Mouse (Mus musculus) stomach, embryonic 15.5 days (tissue): ENCODE results near the gene Mapk1. TPM values are rescaled to one million over a fixed set of nuclear protein-coding genes. Genes with fewer than 3 reads are reported as not detected.

Source experiments
- ATAC-seq: fragments of 200-750 bp; cut with Nextera tagmentation; 2 replicates; pipeline ENCODE4 v1.8.0; 2017; ENCODE audit warnings: low read depth, moderate number of reproducible peaks, moderate TSS enrichment; ENCODE audit not compliant: insufficient read depth, low FRiP score
- H3K27ac ChIP-seq: fragments of 300-500 bp; sonication (generic); 2 replicates; pipeline ENCODE4 v1.5.1; 2015; ENCODE audit warnings: mild to moderate bottlenecking, inconsistent platforms
- H3K27me3 ChIP-seq: fragments of 300-500 bp; sonication (generic); replicated peaks from 2 replicates; pipeline ENCODE4 v1.6.1; 2015; ENCODE audit warnings: inconsistent platforms
- H3K36me3 ChIP-seq: fragments of 300-500 bp; sonication (generic); 2 replicates; pipeline ENCODE4 v1.6.1; 2015; ENCODE audit warnings: inconsistent platforms
- H3K4me1 ChIP-seq: fragments of 300-500 bp; sonication (generic); 2 replicates; pipeline ENCODE4 v1.6.1; 2015; ENCODE audit warnings: inconsistent platforms
- H3K4me2 ChIP-seq: fragments of 300-500 bp; sonication (generic); 2 replicates; pipeline ENCODE4 v1.6.1; 2015; ENCODE audit warnings: mild to moderate bottlenecking, inconsistent platforms
- H3K4me3 ChIP-seq: fragments of 300-500 bp; sonication (generic); replicated peaks from 2 replicates; pipeline ENCODE4 v1.5.1; 2015; ENCODE audit warnings: inconsistent platforms
- H3K9ac ChIP-seq: fragments of 300-500 bp; sonication (generic); 2 replicates; pipeline ENCODE4 v1.6.1; 2015; ENCODE audit warnings: inconsistent platforms
- H3K9me3 ChIP-seq: fragments of 300-500 bp; sonication (generic); 2 replicates; pipeline ENCODE4 v1.6.1; 2016; ENCODE audit warnings: inconsistent platforms
- WGBS: fragments of 180-500 bp; shearing (Covaris S2); methylation state at CpG from one replicate; pipeline ENCODE4 v1.1.7; 2015; 5-methylcytosine and 5-hydroxymethylcytosine counted together
- polyA plus RNA-seq: library from polyadenylated mRNA; unstranded; fragments of >200 nt; fragmentation: Nextera tagmentation; extraction: Ambion mirVana; gene quantifications from 2 replicates; pipeline ENCODE4 v1.2.1, GENCODE M21; 2015

The Mapk1 gene
- polyA plus RNA-seq, 1 experiment from 2014 or later = 156 TPM

DNA sequence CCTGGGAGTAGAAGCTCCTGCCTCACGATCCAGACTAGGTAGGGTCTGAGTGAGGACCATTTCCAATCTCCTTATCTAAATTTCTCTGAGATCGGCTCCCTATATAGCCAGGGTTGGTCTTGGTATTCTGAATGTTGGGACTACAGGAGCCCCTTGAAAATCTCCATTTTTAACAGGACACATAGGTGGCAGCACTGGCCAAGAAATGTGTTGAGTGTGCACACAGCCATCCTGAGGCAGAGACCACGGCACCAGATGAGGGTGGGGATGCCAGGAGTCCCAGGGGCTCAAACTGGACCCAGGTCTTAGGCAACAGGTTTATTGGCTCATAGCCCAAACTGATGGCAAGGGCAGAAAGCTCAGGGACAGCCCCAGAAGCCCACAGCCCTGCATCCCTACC lies 105.2 kb downstream of the Mapk1 start:
- H3K9me3 ChIP-seq = no peaks in the 10 kb centered on the region
- no peak overlapping the region for H3K9ac ChIP-seq
- ATAC-seq = no peak
- no peak overlapping the region for H3K4me3 ChIP-seq
- no peak overlapping the region for H3K27ac ChIP-seq
- 72% methylated on average over 3 of the region's 3 CpGs for WGBS
- H3K4me1 ChIP-seq = no peaks in the 10 kb centered on the region
- H3K36me3 ChIP-seq = peaks cover 51% of the 10 kb centered on the region
- no peaks in the 10 kb centered on the region for H3K27me3 ChIP-seq
- no peak overlapping the region for H3K4me2 ChIP-seq

DNA sequence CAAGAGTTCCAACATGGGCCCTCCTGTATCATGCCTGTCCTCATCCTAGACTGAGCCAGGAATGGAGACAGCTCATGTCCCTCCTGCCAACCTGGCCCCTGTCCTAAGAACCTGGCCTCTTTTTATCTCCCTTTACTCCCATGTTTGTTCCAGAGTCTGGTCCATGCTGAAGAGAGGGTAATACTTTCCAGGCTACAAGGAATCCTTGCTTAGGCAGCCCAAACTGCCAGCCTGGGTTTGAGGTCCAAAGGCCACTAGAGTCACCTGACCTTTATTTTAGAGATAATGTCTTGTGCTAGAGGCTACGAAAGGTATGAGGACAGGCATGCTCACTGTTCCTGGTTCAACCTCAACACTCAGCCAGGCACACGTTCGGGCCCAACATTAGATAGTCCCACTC lies 113.8 kb downstream of the Mapk1 start:
- no peak for ATAC-seq
- no peaks in the 10 kb centered on the region for H3K9me3 ChIP-seq
- no peak overlapping the region for H3K4me2 ChIP-seq
- H3K9ac ChIP-seq = no peak overlapping the region
- no peak overlapping the region for H3K27ac ChIP-seq
- 81% methylated on average over 3 of the region's 3 CpGs for WGBS
- H3K36me3 ChIP-seq = peaks cover 52% of the 10 kb centered on the region
- H3K4me3 ChIP-seq = no peak overlapping the region
- no peaks in the 10 kb centered on the region for H3K27me3 ChIP-seq
- H3K4me1 ChIP-seq = no peaks in the 10 kb centered on the region

Other genes starting within 250 kb of the Mapk1 start
- 0.24 and 0.27 TPM in 2 replicates for gene Spag6l, start 153.9 kb upstream of the Mapk1 start, polyA plus RNA-seq
- 1.2 and 1.6 TPM in 2 replicates for gene Igll1, start 119.4 kb upstream of the Mapk1 start, polyA plus RNA-seq
- 53.5 and 54.9 TPM in 2 replicates for gene Top3b, start 112.6 kb upstream of the Mapk1 start, polyA plus RNA-seq
- gene Vpreb1, start 112.5 kb upstream of the Mapk1 start, polyA plus RNA-seq = 3.0 and 3.9 TPM in 2 replicates
- 17.9 and 21.0 TPM in 2 replicates for gene Ppm1f, start 86.9 kb upstream of the Mapk1 start, polyA plus RNA-seq
- gene Ypel1, start 86.3 kb downstream of the Mapk1 start, polyA plus RNA-seq = 16.9 and 20.7 TPM in 2 replicates
- 118 and 131 TPM in 2 replicates for gene Ppil2, start 127.9 kb downstream of the Mapk1 start, polyA plus RNA-seq
- 23.5 and 34.5 TPM in 2 replicates for gene 2610318N02Rik, start 141.8 kb downstream of the Mapk1 start, polyA plus RNA-seq
- gene Sdf2l1, start 149.0 kb downstream of the Mapk1 start, polyA plus RNA-seq = 156 and 180 TPM in 2 replicates
- 20.2 and 22.4 TPM in 2 replicates for gene Ydjc, start 161.2 kb downstream of the Mapk1 start, polyA plus RNA-seq
- 1.5 and 1.9 TPM in 2 replicates for gene Ccdc116, start 163.8 kb downstream of the Mapk1 start, polyA plus RNA-seq
- 314 and 339 TPM in 2 replicates for gene Ube2l3, start 219.3 kb downstream of the Mapk1 start, polyA plus RNA-seq
- 0.39 and 0.57 TPM in 2 replicates for gene Rimbp3, start 225.2 kb downstream of the Mapk1 start, polyA plus RNA-seq